Mouse (Mus musculus) C2C12 (cell line): ENCODE measurements at regions not wholly inside any gene's neighbourhood (a gene's known extent, or its start where the extent isn't known, plus 50 kb on each side); places are given as distances from the start of the nearest gene placed in this dataset.

ENCODE experiments used
- CTCF ChIP-seq: IDR thresholded peaks from one replicate; pipeline ENCODE4 v1.5.1; 2011; ENCODE audit not compliant: control insufficient read depth, insufficient read depth, insufficient read length
- MAX ChIP-seq: IDR thresholded peaks from one replicate; pipeline ENCODE4 v1.6.1; 2011; ENCODE audit warnings: mild to moderate bottlenecking, control low read depth

DNA sequence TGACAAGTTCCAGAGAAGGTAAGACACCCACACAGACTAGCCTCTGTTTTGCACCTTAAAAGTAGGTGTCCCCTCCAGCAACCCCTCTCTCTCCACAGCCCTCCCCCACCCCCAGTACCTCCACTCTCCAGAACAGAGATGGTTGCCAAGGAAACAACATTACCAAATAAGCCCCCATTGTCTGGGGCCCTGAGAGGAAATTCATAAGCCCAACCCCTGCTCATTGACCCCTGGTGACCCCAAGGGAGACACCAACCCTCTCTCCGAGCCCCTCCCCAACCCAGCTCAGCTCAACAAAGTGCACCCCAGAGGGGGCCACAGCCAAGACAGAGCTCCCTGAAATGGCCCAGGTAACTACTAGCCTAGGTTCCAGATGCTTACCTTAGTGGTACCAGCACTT lies 96.3 kb downstream of the Cryba4 start:
- TF ChIP-seq MAX (no peak), CTCF (no peak)
